11 mouse cellular contexts compared by ENCODE assay signal in genomic region chr12:56521106-56521840, GRCm38 (mm10). TPM values are rescaled to one million over a fixed set of nuclear protein-coding genes. Genes with fewer than 3 reads are reported as not detected.
DNase-seq lines count a peak whose midpoint lies in the region; ATAC-seq lines count a peak whose summit lies in the region.
"Had no signal": no experiment of that assay in that cellular context is flagged by ENCODE, and none has a peak within 500 bp of the region (broad histone marks: within the 10 kb centered on the region; RNA-seq: fewer than 3 reads in every experiment).

No protein-coding gene starts in this region.

- H3K27ac ChIP-seq in kidney, embryonic 15.5 days: no peak overlapping the region
- no peak overlapping the region for H3K27ac ChIP-seq in forebrain, embryonic 16.5 days (ENCODE audit: low read length)
- no peak overlapping the region for H3K27ac ChIP-seq in midbrain, embryonic 16.5 days (ENCODE audit: low read length)
- H3K27ac ChIP-seq: macrophage had no signal

- DNase-seq in kidney, adult 18-20 months: no peak
- peak; percentile 74 for DNase-seq in embryo, embryonic 10.5 days (ENCODE audit: low spot score)
- DNase-seq in layer of hippocampus, postnatal 14 days (ENCODE audit: low spot score in 2 of 2): no peak
- DNase-seq in urinary bladder, adult 2 months (ENCODE audit: low spot score): no peak

- H3K36me3 ChIP-seq in kidney, embryonic 15.5 days: no peaks in the 10 kb centered on the region
- H3K36me3 ChIP-seq in forebrain, embryonic 16.5 days (ENCODE audit: control insufficient read depth, insufficient read depth): no peaks in the 10 kb centered on the region
- no peaks in the 10 kb centered on the region for H3K36me3 ChIP-seq in midbrain, embryonic 16.5 days (ENCODE audit: control insufficient read depth, insufficient read depth, low read length)
- H3K36me3 ChIP-seq: G1E had no signal

- H3K4me2 ChIP-seq in kidney, embryonic 15.5 days: peak overlapping the region; percentile 24
- peak overlapping the region; percentile 17 for H3K4me2 ChIP-seq in forebrain, embryonic 16.5 days (ENCODE audit: low read length)
- H3K4me2 ChIP-seq in midbrain, embryonic 16.5 days (ENCODE audit: low read length): peak overlapping the region; percentile 25

- no peak overlapping the region for H3K4me3 ChIP-seq in kidney, embryonic 15.5 days (replicated peaks)
- 0 out of 2 replicates have a peak overlapping the region, but pooled peaks have one; percentile 11 for H3K4me3 ChIP-seq in forebrain, embryonic 16.5 days (replicated peaks; ENCODE audit: low read length)
- no peak overlapping the region for H3K4me3 ChIP-seq in midbrain, embryonic 16.5 days (ENCODE audit: low read depth, low read length)

- peaks cover 91% of the 10 kb centered on the region for H3K27me3 ChIP-seq in kidney, embryonic 15.5 days
- H3K27me3 ChIP-seq in forebrain, embryonic 16.5 days (replicated peaks; ENCODE audit: control insufficient read depth, insufficient read depth, low read length): peaks cover 87% of the 10 kb centered on the region
- peaks cover 73% of the 10 kb centered on the region for H3K27me3 ChIP-seq in midbrain, embryonic 16.5 days (ENCODE audit: control insufficient read depth, insufficient read depth, low read depth, low read length)

- no peak overlapping the region for H3K9ac ChIP-seq in kidney, embryonic 15.5 days
- 0 out of 2 replicates have a peak overlapping the region, but pooled peaks have one; percentile 17 for H3K9ac ChIP-seq in forebrain, embryonic 16.5 days (replicated peaks; ENCODE audit: low read depth, low read length)
- no peak overlapping the region for H3K9ac ChIP-seq in midbrain, embryonic 16.5 days (ENCODE audit: low read depth, low read length)

- no peaks in the 10 kb centered on the region for H3K9me3 ChIP-seq in kidney, embryonic 15.5 days (replicated peaks)
- no peaks in the 10 kb centered on the region for H3K9me3 ChIP-seq in forebrain, embryonic 16.5 days (ENCODE audit: control insufficient read depth, low read length)
- no peaks in the 10 kb centered on the region for H3K9me3 ChIP-seq in midbrain, embryonic 16.5 days (replicated peaks; ENCODE audit: control insufficient read depth, low read length, poor library complexity, severe bottlenecking)
- H3K9me3 ChIP-seq: G1E had no signal

- ATAC-seq in kidney, embryonic 15.5 days (replicated peaks; ENCODE audit: low FRiP score): peak; percentile 59
- no peak; the same call in 1 of the 2 replicates for ATAC-seq in forebrain, embryonic 16.5 days
- no peak for ATAC-seq in midbrain, embryonic 16.5 days
- ATAC-seq in erythroid progenitor cell, adult 5-6 weeks (replicated peaks; ENCODE audit: low FRiP score, poor library complexity, severe bottlenecking): no peak

- under 1% methylated on average over 33 of the region's 33 CpGs for WGBS in kidney, embryonic 15.5 days
- under 1% methylated on average over 33 of the region's 33 CpGs for WGBS in forebrain, embryonic 16.5 days
- under 1% methylated on average over 33 of the region's 33 CpGs for WGBS in midbrain, embryonic 16.5 days

- H3K4me1 ChIP-seq in kidney, embryonic 15.5 days: peaks cover 12% of the 10 kb centered on the region
- H3K4me1 ChIP-seq in forebrain, embryonic 16.5 days (replicated peaks; ENCODE audit: control insufficient read depth, insufficient read depth, low read length): no peaks in the 10 kb centered on the region
- no peaks in the 10 kb centered on the region for H3K4me1 ChIP-seq in midbrain, embryonic 16.5 days (ENCODE audit: control insufficient read depth, insufficient read depth, low read length)

RNA-seq across cellular contexts. Expression of gene Nkx2-1, which starts 15.4 kb away (rescaled TPM):
- not detected in 2 replicates for polyA plus RNA-seq in kidney, embryonic 15.5 days (2015; fragmentation: Nextera tagmentation; extraction: Ambion mirVana)
- polyA plus RNA-seq in forebrain, embryonic 16.5 days (2015; fragmentation: Nextera tagmentation; extraction: Ambion mirVana): 4.7 and 8.1 TPM in 2 replicates
- polyA plus RNA-seq in midbrain, embryonic 16.5 days (2015; fragmentation: Nextera tagmentation; extraction: Ambion mirVana): 3.2 and 5.7 TPM in 2 replicates
- total RNA-seq in layer of hippocampus, postnatal 14 days (2021): under 1 TPM; 0.62 to 0.76 TPM
- polyA plus RNA-seq in urinary bladder, adult 2 months (2012; rRNA removed): not detected in 2 replicates
- total RNA-seq in erythroid progenitor cell, adult 5-6 weeks (2015; ENCODE audit: low replicate concordance): not detected in 2 replicates
- total RNA-seq in erythroid progenitor cell, adult 5-6 weeks (2017; ENCODE audit: low replicate concordance): not detected in 2 replicates
- total RNA-seq: adrenal gland, postnatal 4 days had no signal
- polyA plus RNA-seq: G1E, macrophage had no signal
